Mouse (Mus musculus) T-helper 1 cell (primary cell): ENCODE results near the gene Slc44a3.

Experiments
- in situ Hi-C: fragments of 300-600 bp; cut with MboI, MseI; formaldehyde crosslinking; loops from one replicate; pipeline ENCODE4 v1.15.1; 2025; ENCODE audit warnings: high pct_unique_total_duplicates

Gene Slc44a3

GRCm38 (mm10) chr3:121532176-121532575 is at the start of gene Slc44a3:
TSS of gene Slc44a3 (minus strand) at chr3:121532404.
- in situ Hi-C loops = no loop called here

DNA sequence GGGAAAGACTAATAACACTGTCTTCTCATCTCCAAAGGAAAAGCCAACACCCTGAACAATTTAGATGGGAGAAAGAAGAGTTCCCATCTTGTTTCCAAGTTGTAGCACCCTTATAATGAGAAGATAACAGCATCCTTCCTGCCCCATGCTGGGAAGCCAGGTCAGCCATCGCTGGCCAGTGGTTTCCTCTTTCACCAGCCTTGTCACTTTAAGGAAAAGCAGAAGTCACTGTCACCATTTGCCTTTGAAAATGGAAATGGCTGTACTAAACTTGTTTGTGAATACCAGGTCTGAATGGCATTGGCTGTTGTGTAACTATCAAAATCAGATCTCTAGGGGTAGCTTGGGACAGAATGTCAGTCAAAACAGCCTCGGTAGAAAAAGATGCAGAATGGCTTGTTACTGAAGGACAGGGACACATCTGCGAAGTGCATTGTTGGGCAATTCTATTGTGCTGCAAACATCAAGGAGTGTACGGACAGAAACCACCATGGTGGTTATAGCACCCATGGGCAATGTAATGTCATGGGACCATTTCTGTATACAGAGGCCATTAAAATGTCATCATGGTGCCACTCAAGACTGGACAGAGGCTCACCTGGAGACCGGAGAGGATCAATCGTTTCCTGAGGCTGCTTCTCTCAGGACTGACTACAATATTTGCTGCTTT is 47.8 kb upstream of the Slc44a3 start:
- in situ Hi-C loops = no loop called here

GRCm38 (mm10) chr3:121579402-121579801 is 47.2 kb upstream of the Slc44a3 start:
- in situ Hi-C loops = no loop called here

DNA sequence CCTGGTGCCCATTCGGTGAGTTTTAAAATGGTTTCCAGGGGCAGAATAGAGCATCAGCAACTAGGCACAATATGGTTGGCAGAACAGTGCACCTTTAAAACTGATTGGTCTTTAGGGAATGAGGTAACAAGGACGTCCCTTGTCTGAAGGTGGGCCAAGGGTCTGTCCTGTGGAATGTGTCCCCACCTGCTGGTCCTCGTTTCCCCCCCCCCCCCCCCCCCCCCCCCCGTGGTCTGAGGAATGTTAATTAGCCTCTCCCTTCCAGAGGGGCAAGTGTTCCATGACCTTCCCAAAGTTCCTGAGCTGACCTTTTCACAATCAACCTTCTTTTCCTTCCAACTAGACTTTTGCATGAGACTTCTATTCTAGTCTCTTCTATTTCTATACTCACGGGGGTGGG is 46.5 kb upstream of the Slc44a3 start:
- in situ Hi-C loops = no loop called here

DNA sequence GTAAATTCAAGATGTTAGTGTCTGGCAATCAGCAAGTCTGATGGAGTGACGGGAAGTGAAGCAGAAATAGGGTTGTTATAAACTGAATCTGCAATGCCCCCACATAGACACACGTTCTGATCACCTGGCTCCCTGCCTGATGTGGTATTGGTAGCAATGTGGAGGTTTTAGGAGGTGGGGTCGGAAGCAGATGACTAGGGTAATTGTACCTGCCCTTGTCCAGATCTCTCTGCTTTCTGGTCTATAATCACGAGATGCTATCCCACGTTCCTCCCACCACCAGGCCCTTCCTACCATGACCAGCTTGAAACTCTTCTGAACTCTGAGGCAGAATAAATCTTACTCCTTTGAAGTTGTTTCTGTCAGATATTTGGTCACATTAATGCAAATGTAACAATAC is 45.4 kb upstream of the Slc44a3 start:
- in situ Hi-C loops = no loop called here

GRCm38 (mm10) chr3:121577032-121577591 is 44.9 kb upstream of the Slc44a3 start:
- in situ Hi-C loops = no loop called here

- in situ Hi-C loops = no loop called here
Measured at GRCm38 (mm10) chr3:121576367-121576766, 44.2 kb upstream of the Slc44a3 start.

GRCm38 (mm10) chr3:121574386-121574785 is 42.2 kb upstream of the Slc44a3 start:
- in situ Hi-C loops = no loop called here

DNA sequence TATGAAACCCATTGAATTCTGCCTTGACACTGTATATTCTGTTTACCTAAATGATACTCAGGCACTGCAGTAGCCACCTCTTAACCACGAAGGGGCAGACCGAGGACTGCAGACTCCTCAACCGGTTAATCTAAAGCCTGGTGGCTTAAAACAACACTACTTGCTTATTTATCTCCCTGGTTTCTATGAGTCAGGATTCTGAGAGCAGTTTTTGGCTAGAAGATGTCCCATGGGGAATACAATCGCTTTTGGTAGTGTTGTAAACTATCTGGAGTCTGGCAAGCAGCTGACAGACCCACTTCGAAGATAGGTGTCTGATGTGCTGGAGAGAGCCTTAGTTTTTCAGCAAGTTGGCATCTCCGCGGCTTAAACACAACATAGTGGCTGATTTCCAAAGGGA is 41.7 kb upstream of the Slc44a3 start:
- in situ Hi-C loops = no loop called here

DNA sequence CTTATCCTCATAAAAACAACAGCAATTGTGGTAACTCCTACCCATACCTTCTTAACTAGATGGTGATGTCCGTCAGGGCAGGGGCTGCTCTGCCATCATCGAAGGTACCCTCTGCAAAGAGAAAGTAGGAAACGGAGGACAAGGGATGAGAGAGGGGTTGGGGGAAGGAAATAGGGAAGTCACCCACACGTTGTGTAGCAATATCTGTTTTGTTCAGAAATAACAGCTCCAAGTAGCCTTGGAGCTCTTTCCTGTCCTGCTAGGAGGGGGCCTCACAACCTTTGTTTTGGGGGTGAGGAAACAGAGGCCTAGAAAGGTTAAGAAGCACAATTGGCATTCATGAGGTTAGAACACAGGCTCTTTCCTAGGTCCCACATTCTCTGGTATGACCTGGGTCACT is 39.3 kb upstream of the Slc44a3 start:
- in situ Hi-C loops = no loop called here

GRCm38 (mm10) chr3:121570623-121571022 is 38.4 kb upstream of the Slc44a3 start:
- in situ Hi-C loops = no loop called here

DNA sequence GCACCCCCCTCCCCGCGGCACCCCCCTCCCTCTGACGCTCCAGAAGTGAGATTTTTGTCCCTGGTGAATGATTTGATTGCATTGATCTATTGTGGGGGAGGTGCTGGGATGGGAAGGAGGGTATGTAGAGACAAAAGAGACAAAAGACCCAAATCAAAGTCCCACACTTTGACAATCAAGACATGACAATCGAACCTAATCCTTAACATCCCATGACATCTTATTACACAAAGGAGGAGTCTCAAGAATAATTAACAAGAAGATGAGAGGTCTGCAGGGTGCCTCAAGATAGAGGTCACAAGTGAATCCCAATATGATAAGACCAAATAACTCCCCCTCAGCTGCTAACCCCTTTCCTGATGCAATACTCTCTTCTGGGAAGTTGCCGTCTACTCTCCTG is 37.6 kb upstream of the Slc44a3 start:
- in situ Hi-C loops = no loop called here

- in situ Hi-C loops = no loop called here
Measured at GRCm38 (mm10) chr3:121569004-121569403, 36.8 kb upstream of the Slc44a3 start.

DNA sequence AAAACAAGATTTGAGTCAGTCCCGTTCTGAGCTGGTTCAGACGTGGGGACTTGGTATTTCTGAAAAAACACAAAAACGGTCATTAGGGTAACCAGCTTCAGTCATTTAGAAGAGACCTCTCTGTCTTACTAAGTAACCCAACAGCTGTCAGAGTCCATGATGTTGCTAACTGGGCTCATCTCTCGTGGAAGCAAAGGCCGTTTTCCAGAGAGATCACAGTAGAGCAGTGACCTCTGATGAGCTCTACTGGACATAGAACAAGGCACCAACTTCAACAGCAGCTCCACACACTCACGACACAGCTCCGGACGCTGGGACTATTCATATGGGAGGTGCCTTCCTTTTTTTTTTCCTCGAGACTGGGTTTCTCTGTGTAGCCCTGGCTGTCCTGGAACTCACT is 35.7 kb upstream of the Slc44a3 start:
- in situ Hi-C loops = no loop called here

DNA sequence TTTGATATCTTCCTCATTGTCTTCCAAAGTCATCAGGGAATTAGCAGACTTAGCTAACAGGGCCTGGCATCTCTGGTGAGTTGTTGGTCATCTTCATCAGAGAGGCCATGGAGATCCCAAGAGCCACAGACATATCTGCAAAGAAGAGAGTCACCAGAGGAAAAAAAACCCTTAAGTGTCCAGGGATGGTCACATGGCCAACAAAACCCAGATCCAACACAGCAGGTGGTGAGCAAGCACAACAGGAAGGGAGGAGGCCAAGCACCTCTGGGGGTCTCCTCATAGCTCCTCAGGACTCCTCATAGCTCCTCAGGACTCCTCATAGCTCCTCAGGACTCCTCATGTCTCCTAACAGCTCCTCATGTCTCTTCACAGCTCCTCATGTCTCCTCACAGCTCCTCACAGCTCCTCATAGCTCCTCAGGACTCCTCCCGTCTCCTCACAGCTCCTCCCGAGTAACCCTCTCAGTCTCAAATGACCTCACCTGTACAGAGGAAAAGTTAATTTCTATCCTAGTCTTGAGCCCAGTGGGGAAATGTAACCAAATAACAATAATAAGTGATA is 35.2 kb upstream of the Slc44a3 start:
- in situ Hi-C loops = no loop called here

- in situ Hi-C loops = no loop called here
Measured at GRCm38 (mm10) chr3:121566901-121567300, 34.7 kb upstream of the Slc44a3 start.

- in situ Hi-C loops = no loop called here
Measured at GRCm38 (mm10) chr3:121561803-121562202, 29.6 kb upstream of the Slc44a3 start.

DNA sequence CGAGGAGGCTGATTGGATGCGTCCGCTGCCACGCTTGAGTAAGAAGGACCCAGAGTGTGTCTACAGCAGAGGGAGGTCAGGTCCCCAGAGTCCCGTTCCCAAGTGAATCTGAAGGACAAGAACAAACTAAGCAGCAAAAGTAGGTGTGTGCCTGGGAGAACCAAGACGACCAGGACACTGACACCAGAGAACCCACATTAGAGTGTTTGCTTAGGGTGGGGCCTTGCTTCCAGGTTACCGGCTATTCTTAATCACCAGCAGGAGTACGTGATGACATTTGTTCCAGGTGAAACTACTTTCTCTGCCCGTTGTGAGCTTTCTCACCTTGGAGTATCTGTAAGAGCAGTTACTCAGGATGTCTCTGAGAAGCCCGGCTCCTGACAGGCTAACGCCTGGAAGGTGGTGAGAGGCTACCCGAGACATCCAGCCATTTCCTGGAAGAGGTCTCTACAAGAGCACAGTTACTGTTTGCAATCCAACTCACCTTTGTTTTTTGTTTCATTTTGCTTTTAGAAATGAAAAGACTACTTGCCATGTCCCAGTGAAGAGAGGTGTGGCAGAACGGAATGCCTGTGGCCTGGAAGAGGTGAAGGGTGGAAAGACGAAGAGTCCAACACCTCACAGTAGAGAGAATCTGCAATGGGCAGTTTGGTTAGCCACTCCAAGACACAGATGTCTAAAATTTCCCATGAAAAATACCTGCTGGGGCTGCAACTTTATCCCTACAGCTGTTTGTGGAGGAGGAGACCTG is 28.1 kb upstream of the Slc44a3 start:
- in situ Hi-C loops = no loop called here

- in situ Hi-C loops = no loop called here
Measured at GRCm38 (mm10) chr3:121559406-121560114, 27.4 kb upstream of the Slc44a3 start.

- in situ Hi-C loops = no loop called here
Measured at GRCm38 (mm10) chr3:121558861-121559260, 26.7 kb upstream of the Slc44a3 start.

DNA sequence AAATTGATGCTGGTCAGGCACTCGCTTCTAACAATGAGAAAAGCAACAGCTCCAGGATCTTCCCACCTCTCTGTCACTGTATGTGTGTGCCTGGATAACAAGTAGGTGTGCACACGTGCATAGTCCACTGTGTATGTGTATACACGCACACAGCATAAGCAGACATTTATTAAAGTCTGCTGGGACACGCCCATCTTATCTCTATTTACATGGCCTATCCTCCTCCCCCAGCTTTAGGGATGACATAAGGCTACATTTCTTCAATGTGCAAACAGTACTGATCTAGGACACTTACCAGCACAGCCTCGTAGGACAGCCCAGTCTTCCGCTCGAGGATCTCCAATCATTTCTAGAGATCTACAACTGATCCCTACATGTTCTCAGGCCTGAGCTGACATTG is 24.1 kb upstream of the Slc44a3 start:
- in situ Hi-C loops = no loop called here

GRCm38 (mm10) chr3:121553294-121553693 is 21.1 kb upstream of the Slc44a3 start:
- in situ Hi-C loops = no loop called here
